Mouse (Mus musculus): Measurements from ENCODE around the gene Rbms3. TPM values are rescaled to one million over a fixed set of nuclear protein-coding genes. Genes with fewer than 3 reads are reported as not detected.

Gene Rbms3
- total RNA-seq, 2 experiments from 2014 or later = 19.8 to 27.8 TPM

DNA sequence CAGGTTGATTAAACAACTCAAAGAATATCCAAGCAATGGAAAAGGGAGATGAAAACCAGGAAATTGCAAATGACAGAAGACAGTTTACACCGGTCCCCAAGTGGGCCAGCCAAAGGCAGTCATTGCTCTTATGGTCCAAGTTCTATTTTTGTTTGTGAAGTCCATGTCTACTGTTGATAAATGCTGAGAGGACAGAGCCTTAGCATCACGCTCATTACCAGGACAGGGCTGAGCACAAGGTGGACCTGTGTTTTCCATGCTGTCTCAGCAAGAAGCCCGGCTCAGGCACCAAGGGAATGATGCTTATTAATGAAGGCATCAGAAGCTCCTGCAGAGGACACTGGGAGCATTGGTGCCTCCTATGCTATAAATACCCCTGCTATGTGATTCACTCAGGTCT lies 618.9 kb downstream of the Rbms3 start:
- no peak for DNase-seq (ENCODE audit: low spot score in 2 of 2)

DNA sequence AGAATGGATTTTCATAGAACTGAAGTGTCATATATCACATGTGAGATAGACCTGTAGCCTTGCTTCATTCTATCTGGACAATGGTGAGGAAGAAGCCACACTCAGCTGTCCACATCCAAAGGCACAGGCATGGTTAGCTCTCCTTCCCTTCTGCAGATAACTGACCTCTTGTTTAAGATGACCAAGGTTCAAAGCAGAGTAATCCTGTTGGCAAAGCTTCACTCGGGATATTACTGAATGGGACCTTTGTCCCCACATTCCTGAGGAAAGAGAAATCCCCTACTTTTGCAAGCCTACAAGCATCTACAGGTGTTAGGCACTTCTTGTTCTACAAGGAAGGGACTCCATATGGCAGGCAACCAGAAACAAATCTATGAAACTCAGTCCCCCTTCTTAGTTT lies 621.5 kb downstream of the Rbms3 start:
- DNase-seq (ENCODE audit: low spot score in 2 of 2) = no peak

DNA sequence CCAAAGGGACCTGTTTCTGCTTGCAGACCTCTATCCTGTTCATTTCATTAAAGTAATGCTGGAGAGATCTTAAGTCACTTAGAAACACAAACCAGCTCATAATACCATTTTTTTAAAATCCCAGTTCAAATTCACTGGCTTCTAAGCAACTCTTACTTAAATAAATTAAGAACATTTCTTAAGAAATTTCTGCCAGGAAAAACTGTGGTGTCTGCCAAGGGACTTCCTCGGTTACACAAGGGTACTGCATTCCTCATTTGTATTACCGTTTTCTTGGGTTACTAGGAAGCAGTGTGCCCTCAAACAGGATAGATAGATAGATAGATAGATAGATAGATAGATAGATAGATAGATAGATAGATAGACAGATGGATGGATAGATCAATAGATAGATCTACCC lies 627.6 kb downstream of the Rbms3 start:
- DNase-seq (ENCODE audit: low spot score in 2 of 2) = no peak

DNA sequence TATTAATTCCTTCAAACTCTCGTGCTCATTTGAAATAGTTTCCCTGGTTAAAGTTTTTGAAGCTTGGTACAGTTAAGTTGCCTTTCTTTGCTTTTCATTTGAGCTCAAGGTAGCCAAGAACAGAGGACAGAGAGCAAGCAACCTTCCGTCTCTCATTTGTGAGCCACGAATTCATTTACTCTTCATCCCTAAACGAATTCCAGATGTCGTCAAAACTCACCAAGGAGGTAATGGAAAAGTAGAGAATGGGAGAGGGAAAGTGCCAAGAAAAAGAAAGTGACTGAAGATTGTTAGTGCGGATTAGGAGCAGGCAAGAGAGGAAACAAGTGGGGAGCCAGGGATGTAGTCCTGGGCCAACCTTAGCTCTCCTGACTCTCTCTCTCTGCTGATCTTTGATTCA lies 630.5 kb downstream of the Rbms3 start:
- no peak for DNase-seq (ENCODE audit: low spot score in 2 of 2)

DNA sequence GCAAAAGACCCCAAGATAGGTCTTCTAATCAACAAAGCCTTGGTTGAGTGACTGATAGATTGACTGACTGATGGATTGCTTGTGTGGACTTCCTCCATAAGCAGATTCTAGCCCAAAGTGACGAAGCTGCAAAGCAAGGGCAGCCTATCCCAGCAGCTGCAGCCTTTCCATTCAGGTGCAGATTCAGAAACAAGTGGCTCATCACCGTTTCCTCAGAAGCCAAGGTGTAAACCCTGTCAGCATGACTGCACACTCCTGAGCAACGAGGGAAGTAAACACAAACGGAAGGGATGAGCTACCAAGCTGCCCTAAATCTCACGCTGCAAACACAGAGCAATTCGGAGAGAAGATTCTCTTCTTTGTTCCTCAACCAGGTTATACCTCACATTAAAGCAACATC lies 639.4 kb downstream of the Rbms3 start:
- no peak for DNase-seq (ENCODE audit: low spot score in 2 of 2)

DNA sequence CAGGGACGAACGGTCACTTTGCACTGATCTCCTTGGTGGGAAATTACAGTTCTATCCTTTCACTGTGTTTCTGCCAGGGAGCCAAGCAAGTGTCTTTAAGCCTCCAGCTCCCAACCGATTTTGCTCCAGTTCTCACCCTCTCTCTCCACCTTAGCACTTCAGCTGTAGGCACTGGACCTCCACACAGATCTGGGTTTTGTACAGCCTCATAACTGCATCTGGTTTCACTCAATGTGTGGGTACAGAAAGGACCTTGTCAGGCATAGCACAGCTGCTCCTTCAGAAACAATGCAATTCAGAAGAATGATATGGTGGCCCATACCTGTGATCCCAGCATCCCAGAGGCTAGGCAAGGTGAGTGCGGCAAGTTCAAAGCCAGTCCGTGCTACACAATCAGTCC lies 648.9 kb downstream of the Rbms3 start:
- DNase-seq (ENCODE audit: low spot score in 2 of 2) = no peak

DNA sequence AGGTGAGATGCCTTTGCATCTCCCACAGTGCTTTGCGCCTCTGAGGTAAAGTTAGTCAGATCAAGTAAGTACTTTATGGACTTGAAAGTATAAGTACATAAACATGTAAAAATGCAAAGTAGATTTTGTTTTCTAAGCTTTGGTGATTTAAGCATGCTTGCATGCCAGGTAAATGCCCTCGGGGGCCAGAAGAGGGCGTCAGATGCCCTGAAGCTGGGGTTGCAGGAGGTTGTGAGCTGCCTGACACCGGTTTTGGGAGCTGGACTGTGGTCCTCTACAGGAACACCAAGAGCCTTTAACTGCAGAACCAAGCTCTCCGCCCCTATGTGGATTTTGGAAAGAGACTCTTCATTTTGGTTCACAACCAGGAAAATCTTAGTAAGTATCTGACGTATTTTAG lies 652.3 kb downstream of the Rbms3 start:
- DNase-seq (ENCODE audit: low spot score in 2 of 2) = no peak

DNA sequence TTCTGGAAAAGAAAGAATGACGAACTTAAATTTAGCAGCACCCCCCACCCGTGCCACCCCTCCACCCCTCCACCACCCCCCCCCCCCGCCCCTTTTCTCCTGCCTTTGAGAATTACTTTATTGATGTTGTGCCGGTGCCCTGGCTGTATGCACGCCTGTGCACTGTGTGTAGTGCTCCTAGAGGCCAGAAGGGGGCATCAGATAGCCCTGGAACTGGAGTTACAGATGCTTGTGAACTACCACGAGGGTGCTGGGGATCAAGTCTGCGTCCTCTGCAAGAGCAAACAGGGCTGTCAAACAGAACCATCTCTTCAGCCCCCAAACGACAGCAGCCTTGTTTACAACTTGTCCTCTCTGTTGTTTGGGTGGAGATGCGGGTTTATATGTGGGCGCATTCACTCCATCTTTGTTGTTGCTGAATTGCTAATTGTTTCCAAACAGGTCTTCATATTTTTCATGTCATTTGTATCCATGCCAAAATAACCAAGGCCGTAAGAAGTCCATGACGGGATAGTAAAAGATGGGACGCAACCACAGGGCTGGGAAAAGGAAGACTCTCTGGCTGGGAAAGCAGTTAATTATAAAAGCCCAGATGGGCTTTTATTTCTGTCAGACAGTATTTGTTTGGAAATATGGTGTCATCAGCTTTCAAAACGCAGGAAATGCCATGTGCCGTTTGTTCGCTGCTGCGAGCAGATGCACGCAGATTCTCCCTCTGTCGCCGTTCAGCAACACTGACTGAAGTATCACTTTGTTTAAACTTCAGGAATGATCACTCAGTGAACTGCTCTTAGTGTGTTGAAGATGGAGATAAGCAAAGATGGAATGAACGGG lies 652.9 kb downstream of the Rbms3 start:
- DNase-seq (ENCODE audit: low spot score in 2 of 2) = no peak

DNA sequence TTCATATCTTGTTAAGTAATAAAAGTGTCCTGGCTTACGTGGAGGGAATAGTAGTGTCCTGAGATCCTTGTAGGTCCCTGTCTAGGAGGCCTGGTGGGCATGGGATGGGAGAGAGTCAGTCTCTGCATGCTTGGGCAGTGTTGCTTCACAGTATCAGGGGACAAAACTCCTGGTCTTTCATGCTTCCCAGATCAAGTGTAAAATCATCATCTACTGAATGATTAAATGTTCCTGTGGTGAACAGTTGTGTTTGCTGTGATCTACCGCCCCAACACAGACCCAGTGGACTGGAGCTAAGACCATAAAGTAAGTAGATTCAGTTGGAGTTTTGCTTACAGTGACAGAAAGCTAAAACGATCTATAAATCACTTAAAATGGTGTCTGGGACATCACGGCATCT lies 654.4 kb downstream of the Rbms3 start:
- no peak for DNase-seq (ENCODE audit: low spot score in 2 of 2)

DNA sequence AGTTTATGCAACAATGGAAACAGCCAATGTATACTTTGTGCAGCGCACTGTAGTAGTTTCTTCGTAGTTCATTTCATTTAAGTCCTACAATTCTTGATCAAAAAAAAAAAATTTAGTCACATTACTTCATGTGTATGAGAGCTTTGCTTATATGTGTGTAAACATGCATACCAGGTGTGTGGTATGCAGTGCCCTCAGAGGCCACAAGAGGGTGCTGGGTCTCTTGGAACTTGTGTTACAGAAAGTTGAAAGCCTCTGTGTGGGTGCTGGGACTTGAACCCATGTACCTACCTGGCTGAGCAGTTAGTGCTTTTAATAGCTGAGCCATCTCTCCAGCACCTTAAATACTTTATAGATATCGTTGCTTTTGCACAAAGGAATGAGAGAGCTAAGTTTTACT lies 655.6 kb downstream of the Rbms3 start:
- DNase-seq (ENCODE audit: low spot score in 2 of 2) = no peak

DNA sequence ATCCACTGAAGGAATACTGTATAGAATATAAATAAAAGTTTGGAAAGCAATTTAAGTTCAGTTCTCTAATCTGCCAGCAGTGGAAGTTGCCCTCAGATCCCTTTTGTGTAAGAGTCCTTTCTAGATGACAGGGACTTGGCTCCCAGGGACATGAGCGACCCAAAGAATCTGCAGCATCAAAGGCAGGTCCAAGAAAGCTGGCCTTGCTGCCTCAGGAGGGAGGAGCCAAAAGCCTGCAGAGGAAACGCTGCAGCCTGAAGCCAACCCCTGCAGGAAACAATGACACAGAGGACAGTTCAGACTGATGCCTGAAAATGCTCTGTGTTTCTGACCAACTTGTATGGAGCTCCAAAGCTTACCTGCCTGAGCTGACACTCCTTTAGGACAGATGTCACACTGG lies 656.1 kb downstream of the Rbms3 start:
- DNase-seq (ENCODE audit: low spot score in 2 of 2) = no peak

DNA sequence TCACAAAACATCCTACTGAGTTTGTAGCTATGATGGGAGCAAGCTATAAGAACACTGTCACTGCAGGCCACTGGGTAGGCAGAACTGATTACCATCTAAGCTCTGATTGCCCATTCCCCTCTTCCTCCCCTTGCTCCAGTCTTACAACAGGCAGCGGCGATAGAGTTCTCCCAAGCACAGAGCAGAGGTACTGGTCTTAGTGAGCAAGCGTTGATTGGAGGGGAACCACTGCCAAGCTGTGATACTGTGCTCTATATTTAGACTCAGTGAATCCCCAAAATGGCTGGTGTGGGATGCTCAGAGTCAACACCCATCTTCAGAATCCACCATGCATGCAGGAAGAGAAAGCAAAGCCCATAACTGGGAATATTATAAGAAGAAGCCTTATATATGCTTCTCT lies 662.4 kb downstream of the Rbms3 start:
- DNase-seq (ENCODE audit: low spot score in 2 of 2) = no peak

DNA sequence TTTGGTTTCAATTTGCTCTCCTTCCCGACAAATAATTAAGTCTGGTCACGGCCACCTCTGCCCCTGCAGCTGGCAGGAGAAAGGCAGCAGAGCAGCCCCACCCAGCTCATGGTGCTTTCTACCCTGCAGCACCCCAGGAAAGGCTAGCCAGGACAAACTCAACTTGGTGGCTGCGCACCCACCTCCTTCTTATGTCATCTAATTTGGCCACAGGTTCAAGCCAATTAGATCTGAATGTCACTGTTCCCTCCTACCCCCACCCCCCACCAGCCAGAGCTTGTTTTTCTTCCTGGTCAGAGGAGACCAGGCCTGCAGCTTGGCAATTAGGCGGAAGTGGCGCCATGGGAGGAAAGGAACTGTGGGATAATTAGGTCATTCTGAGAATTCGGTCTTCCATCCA lies 664.0 kb downstream of the Rbms3 start:
- DNase-seq (ENCODE audit: low spot score in 2 of 2) = no peak

DNA sequence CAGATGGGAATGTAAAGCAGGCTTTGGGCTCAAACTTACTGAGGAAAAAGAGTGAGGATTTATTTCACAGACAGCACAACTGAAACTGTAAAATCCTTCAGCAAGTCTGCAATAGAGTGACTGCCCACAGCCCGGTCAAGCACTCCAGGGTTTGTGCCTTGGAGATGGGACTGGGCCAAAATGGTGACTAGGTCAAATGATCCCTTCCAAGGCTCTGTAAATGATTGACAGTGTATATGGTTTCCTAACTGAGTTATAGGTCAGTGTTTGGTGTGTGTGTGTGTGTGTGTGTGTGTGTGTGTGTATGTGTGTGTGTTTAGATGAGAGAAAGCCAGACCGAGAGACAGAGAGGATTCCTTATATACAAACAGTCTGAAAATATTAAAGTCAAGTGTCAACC lies 673.6 kb downstream of the Rbms3 start:
- no peak for DNase-seq (ENCODE audit: low spot score in 2 of 2)

DNA sequence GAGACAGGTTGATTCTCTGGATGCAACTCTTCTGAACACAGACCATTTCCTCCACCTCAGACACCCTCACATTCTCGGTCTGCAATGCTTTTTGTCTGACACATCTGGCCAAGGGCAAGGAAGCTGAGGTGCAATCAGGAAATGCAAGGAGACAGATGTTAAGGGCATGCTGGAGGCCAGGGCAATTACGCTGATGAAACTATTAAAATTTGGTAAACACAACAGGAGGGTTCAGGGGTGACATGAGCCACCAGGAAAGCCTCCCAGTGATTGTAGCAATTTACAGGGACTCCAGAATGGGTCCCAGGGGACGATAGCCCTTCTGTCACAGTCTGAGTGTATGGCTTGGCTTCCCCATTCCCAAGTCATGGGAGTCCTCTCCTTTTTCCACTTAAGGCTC lies 681.5 kb downstream of the Rbms3 start:
- DNase-seq (ENCODE audit: low spot score in 2 of 2) = no peak

DNA sequence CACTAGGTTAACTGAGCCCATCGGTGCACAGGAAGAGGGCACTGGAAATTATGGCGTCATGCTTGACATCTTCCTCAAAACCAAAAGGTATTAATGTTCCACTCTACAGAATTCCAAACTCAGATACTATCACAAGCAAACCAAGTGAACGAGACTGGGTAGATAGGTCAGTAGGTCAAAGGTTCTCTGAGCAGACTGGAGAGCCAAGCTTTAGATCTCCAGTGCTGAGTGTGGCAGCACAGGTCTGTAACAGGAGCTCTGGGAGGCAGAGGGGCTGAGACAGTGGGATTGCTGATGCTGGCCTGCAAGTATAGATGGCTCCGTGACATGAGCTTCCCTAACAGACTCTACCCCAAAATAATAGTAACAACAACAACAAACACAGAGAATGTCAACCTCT lies 682.3 kb downstream of the Rbms3 start:
- DNase-seq (ENCODE audit: low spot score in 2 of 2) = no peak

DNA sequence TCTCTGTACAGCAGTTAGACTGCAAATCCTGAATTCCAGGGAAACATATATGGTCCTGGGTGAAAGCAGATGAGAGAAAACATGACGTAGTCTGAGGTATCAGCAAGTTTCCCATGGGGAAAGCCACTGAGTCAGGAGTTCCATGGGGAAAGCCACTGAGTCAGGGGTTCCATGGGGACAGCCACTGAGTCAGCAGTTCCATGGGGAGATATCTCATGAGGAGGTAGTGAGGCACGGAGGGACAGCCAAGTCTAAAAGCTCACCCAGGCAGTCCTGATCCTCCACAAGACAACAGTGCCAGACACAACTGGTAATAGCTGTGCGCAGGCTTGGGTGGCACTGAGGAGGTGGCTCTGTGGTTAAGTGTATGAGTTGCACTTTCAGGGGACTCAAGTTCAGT lies 682.9 kb downstream of the Rbms3 start:
- peak in 1 of 2 experiments; percentile 5 for DNase-seq (ENCODE audit: low spot score in 2 of 2)

DNA sequence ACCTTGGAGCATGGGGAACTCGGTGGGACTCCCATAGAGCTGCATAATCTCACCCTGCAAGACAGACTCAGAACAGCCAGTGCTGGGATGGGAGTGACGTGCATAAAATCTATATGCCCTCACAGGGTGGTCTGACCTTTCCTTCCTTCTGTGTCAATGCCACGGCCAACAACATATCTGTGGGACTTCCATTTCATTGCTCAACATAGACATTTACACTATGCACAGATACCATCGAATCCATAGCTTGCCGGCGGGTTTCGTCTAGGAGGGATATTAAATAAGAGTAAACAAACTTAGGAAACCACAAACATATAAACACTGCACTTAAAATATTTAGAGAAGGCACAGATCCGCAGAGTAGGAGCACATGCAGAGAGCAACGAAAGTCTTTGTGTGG lies 684.0 kb downstream of the Rbms3 start:
- DNase-seq (ENCODE audit: low spot score in 2 of 2) = no peak

DNA sequence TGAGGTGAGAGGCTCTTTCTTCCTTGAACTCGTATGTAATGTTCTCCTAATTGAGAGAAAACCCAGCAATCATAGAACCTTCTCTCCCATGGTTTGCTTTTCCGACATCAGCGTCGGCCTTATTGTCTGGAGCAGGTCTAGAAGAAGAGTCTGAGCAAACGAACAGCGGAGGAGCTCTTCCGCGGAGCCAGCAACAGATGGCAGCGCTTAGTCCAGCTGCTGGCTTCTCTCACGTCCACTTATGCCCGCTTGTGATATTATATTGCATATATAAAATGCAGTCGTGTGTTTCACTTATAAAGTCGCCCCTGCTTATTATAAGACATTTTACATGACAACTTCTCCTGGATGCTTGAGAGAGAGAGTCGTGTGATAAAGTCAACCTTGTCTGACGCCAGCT lies 685.8 kb downstream of the Rbms3 start:
- no peak for DNase-seq (ENCODE audit: low spot score in 2 of 2)

DNA sequence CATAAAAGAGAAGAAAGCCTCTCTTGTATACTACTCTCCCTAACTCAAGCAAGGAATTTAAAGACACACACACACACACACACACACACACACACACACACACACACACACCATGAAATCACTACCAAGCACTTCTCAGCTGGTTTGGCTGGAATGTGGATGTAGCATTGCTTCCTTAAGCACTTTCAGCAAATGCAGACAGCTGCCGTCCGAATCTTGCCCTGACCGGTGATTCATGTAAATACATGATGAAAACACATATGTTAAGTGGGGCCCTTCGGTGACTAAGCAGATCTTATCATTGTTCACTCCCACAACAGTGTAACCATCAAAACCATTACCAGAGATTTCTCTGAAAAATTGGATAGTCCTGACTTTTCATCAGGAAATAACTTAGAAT lies 688.6 kb downstream of the Rbms3 start:
- no peak for DNase-seq (ENCODE audit: low spot score in 2 of 2)

DNA sequence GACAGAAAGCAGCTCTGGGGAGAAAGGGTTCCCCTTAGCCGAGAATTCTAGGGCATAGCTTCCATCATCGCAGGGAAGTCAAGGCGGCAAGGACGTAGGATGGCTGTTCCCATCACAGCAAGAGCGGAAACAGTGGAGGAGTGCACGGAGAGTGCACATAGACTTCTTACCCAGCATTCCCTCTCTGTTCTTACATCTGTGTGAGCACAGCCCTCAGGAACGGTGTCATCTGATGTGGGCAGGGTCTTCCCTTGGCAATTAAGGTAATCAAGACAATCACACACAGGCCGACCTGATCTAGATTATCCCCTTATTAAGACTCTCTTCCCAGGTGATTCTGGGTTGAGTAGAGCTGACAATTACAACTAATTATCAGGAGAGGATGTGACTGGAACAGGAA lies 689.0 kb downstream of the Rbms3 start:
- no peak for DNase-seq (ENCODE audit: low spot score in 2 of 2)

DNA sequence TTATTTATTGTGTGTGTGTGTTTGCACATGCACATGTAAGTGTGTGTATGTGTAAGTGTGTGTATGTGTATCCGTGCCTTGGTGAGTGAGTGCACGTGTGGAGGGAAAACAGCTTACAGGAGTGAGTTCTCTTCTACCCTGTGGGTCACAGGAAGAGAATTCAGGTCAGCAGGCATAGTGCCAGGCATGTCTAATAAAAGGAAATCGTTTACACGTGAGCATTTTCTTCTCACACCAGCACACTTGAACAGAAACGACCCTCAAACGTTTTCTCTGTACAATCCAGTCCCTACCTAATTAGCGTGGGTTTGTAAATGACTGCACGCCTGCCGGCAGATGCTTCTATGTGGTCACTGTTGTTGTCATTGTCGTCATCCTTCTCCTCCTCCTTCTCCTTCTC lies 701.4 kb downstream of the Rbms3 start:
- no peak for DNase-seq (ENCODE audit: low spot score in 2 of 2)

DNA sequence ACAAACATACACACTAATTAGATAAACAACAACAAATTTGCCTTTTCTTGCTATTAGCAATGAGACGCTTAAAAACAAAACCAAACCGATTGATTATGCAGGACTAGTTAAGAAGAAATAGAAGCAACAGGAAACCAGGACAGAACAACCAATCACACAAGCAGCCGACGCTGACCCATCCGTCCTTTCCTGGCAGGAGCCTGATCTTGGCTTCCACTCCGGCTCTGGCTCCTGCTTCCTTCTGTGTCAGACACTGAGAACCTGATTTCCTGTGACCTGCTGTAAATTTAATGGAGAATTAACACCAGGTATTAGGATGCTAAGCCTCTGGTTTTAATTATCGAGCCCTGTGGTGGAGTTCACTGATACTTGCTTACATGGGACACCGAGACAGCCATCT lies 706.6 kb downstream of the Rbms3 start:
- DNase-seq (ENCODE audit: low spot score in 2 of 2) = no peak

DNA sequence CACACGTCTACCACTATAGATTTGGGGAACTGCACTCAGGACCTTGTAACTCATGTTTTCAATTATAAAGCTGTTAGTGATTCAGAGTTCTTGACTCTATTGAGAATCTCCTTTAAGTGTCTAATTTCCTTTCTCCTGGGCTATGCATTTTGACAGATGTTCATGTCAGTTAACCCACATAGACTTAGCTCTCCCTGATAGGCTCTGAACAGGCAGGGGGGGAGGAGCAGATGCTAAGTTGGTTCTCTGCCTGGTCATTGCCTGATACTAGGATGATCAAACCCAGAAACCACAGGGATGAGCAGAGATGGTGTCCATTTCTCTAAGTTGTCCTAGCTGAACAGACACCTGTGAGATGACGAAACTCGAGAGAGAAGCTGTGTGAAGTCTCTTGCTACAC lies 707.2 kb downstream of the Rbms3 start:
- no peak for DNase-seq (ENCODE audit: low spot score in 2 of 2)

All from adrenal gland, adult 18-20 months (tissue).